Mouse (Mus musculus): ENCODE data around the gene Map1s.

The Map1s gene

DNA sequence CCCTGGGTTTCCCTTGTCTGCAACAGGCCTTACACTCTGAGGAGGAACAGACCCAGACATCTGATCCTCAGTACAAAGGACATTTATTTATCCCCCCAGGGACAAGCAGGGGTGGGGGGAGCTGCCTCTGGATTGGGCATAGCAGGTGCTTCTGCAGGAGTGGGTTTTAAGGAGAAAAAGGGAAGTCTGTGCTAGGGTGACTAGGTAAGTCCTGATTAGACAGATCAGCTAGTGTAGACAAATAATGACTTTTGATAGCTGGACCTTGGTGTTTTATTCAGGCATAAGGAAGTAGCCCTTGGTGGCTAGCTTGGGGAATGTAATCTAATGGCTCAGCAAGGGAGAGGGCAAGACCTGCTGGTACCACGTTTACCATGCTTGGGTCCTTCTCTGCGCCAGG is 6.5 kb upstream of the Map1s start:
- DNase-seq = no peak

DNA sequence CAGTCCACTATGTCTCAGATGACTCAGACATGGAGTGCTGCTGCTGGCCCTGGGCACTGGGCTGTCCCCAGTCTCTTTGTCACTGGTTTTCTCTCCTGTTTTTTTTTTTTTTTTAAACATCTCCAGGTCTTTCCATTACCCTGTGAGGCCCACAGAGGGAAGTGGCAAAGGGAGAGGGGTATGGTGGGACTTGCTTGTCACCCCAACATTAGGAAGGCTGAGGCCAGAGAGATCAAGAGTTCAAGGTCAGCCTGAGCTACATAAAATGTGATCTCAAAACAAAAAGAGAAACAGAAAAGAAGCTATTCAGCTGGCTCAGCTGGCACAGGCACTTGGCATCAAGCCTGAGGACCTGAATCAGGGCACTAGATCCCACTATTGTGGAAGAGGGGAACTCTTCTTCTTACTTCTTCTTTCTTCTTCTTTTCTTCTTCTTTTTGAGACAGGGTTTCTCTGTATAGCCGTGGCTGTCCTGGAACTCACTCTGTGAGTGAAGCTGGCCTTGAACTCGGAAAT is 4.8 kb upstream of the Map1s start:
- no peak for DNase-seq

GRCm38 (mm10) chr8:70902211-70902610 is 3.5 kb upstream of the Map1s start:
- DNase-seq = peak in 1 of 2 experiments; percentile 44

- DNase-seq = no peak
Observed at GRCm38 (mm10) chr8:70903112-70903511, 2.6 kb upstream of the Map1s start.

DNA sequence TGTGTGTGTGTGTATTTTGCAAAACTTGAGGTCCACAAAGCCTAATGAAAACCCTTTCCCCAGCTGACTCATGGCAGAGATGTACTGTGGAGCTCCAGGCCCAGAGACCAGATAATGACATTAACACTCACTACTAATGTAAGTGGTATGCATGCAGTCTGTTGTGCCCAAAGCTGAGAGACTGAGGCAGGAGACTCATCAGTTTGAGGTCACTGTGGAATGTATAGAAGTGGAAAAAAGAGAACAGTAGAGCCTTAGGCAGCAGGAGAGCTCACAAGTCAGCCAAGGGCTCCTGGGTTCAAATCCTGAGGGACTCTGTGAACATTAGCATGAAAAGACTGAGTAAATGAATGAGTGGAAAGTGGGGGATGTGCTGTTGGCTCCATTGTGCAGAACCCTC is 2.1 kb upstream of the Map1s start:
- DNase-seq = no peak

- DNase-seq = peak in 1 of 2 experiments; percentile 31
Observed at GRCm38 (mm10) chr8:70904532-70904931, 1.2 kb upstream of the Map1s start.

GRCm38 (mm10) chr8:70905463-70905830 is 285 bp upstream of the Map1s start:
- DNase-seq = no peak

DNA sequence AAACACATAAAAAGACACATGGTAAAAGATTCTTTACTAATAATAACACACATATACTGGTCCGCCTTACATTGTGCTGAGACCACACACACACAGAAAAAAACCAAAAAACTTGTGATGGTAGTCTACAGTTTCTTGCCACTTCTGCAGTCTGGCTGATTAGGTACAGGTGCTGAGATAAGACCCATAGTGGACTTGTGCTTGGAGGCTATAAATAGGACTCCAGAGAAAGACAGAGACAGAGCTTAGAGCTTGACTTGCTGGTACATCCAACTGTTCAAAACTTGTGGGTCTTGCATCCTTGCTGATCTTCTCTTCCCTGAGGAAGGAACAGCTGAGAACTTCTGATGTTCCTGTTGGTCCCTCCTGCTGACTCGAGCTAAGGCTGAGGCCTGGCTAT is 1.8 kb downstream of the Map1s start:
- no peak for DNase-seq

GRCm38 (mm10) chr8:70911596-70911995 is 5.9 kb downstream of the Map1s start:
- DNase-seq = peak in 1 of 2 experiments; percentile 46

- DNase-seq = no peak
Observed at GRCm38 (mm10) chr8:70912955-70913354, 7.2 kb downstream of the Map1s start.

DNA sequence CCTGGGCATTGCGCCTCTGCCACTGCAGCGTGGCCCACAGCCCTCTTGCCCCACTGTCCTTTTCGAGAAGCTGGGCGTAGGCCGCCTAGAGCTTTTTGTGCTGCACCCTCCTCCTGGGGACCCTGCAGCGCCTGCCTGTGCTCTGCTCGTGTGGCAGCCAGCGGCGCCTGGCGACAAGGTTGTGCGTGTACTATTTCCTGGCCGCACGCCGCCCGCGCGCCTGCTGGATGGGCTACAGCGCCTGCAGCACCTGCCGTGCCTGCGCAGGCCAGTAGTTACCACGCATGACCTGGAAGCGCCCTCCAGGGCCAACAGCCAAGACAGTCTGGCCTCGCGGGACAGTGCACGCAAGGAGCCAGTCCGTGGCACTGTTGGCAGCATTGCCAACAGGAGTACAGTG is 7.8 kb downstream of the Map1s start:
- no peak for DNase-seq

GRCm38 (mm10) chr8:70914704-70915103 is 9.0 kb downstream of the Map1s start:
- no peak for DNase-seq

GRCm38 (mm10) chr8:70920049-70920922 is 14.6 kb downstream of the Map1s start:
- DNase-seq = no peak

DNA sequence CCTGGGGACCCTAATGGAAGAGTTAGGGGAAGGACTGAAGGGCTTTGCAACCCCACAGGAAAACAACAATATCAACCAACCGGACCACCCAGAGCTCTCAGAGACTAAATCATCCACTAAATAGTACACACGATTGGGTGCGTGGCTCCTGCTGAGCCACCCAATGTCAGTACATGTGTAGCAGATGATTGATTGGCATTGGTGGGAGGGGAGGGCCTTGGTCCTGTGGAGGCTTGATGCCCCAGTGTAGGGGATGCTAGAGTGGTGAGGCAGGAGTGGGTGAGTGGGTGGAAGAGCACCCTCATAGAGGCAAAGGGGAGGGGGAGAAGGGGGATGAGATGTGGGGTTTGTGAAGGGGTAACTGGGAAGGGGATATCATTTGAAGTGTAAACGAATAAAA is 18.4 kb downstream of the Map1s start:
- no peak for DNase-seq

GRCm38 (mm10) chr8:70925754-70926153 is 20.0 kb downstream of the Map1s start:
- no peak for DNase-seq

GRCm38 (mm10) chr8:70926396-70926795 is 20.7 kb downstream of the Map1s start:
- no peak for DNase-seq

DNA sequence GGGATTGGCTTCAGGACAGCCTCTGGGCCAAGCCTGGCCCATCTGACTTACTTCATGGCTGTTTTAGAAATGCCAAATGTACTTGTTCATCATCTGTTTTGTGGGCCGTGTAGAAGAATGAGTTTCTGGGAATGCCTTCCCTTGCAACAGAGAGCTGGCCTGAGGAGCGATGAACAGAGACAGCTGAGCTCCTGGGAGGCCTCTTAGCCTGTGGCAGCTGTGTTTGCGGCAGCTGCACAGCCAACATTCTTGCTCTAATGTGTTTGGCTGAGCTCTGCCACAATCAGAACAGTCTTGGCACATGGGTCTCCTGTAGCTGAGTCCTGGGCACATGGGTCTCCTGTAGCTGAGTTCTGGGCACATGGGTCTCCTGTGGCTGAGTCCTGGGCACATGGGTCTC is 22.4 kb downstream of the Map1s start:
- DNase-seq = no peak

DNA sequence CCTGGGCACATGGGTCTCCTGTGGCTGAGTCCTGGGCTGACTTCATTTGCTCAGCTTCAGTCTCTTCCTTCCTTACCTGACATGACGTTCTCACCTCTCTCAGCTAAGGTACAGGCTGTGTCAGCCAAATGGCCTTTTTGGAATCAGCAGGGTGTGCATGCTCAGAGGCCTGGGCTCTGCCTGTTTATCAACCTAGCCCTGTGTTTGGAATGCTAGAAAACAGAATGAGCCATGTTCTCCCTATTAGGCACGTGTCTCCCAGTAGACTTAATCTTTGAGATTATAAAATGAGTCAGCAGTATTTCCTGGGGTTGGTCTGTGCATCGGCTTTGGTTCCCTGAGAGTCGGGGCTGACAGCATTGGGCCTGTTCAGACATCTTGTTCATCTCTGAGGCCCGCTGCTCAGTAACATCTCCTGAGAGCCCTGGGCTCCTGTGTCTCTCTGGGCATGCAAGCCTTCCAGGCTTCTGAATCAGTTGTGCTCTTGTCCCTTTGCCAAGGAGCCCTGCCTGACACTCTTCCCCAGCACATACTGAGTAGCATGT is 23.1 kb downstream of the Map1s start:
- no peak for DNase-seq

DNA sequence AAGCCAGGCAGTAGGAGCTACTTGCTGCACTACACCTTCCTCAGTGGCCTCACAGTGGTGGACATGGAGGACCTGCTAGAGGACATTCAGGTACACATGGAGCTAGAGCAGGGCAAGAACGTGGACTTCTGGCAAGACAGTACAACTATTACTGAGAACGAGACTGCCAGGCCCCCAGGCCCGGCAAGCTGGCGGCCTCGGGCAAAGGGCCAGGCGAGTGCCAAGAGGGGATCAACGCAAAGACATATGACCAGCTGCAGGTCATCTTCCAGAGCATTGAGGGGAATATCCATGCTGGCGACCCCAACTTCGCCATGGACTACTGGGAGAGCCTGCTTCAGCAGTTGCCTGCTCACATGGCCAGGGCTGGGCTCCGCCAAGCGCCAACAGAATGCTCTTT is 26.0 kb downstream of the Map1s start:
- no peak for DNase-seq

- no peak for DNase-seq
Observed at GRCm38 (mm10) chr8:70933036-70933435, 27.3 kb downstream of the Map1s start.

DNA sequence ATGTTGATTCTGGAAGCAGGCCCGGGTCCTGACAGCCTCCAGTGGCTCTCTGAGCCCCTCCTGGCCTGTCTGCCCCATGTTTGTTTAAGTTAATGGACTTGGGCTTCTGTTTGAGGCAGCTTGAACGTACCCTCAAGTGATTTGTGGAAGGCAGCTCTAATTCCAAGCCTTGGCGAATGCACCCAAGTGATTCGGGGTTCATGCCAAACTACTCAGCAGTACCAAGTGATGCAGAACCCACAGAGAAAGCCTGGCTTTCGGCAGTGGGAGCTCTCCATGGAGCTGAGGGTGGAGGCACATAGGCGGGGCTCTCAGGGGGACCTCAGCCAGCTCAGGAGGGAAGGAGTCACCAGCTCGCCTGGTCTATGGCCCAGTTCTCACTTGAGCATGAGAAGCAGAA is 29.1 kb downstream of the Map1s start:
- no peak for DNase-seq

GRCm38 (mm10) chr8:70937200-70937599 is 31.5 kb downstream of the Map1s start:
- DNase-seq = no peak

GRCm38 (mm10) chr8:70941478-70941877 is 35.7 kb downstream of the Map1s start:
- no peak for DNase-seq

- DNase-seq = no peak
Observed at GRCm38 (mm10) chr8:70943187-70943586, 37.5 kb downstream of the Map1s start.

Measured in kidney, postnatal 4 days (tissue).